Mouse (Mus musculus) neutrophil, adult 5-6 weeks (primary cell): Measurements from ENCODE around the gene Olfr832. TPM values are rescaled to one million over a fixed set of nuclear protein-coding genes. Genes with fewer than 3 reads are reported as not detected.
"Not testable (repeated sequence)": the region's sequence is repeated elsewhere in the genome, so short reads cannot be mapped to it uniquely, and the experiment has no call there.

Source experiments
- ATAC-seq: fragments of 151-379, 151-347 bp; 2 replicates; pipeline ENCODE4 v1.8.0; 2017; ENCODE audit warnings: mild to moderate bottlenecking, moderate TSS enrichment; ENCODE audit not compliant: insufficient number of reproducible peaks, poor library complexity, low FRiP score, severe bottlenecking; ENCODE audit errors: extremely low read depth
- total RNA-seq: library from RNA; stranded (forward); fragments of 200-1000 nt; gene quantifications from 2 replicates; pipeline ENCODE4 v1.2.3, GENCODE M21; 2017

The Olfr832 gene
- not detected in 2 replicates for total RNA-seq

GRCm38 (mm10) chr9:18936822-18937221 is at the start of gene Olfr832:
Olfr832 (plus strand) TSS chr9:18937122.
- ATAC-seq = not testable (repeated sequence)

- ATAC-seq = not testable (repeated sequence)
Observed at GRCm38 (mm10) chr9:18907699-18908098, 29.2 kb upstream of the Olfr832 start.

- ATAC-seq = not testable (repeated sequence)
Observed at GRCm38 (mm10) chr9:18927921-18928320, 9.0 kb upstream of the Olfr832 start.

GRCm38 (mm10) chr9:18962021-18962420 is 25.1 kb downstream of the Olfr832 start:
- no peak for ATAC-seq

- ATAC-seq = no peak
Observed at GRCm38 (mm10) chr9:18987690-18988089, 50.8 kb downstream of the Olfr832 start, which contains the start of gene Olfr834. Olfr834 (plus strand) TSS chr9:18987990.

Other genes starting within 250 kb of the Olfr832 start
- gene Olfr24, start 173.1 kb upstream of the Olfr832 start, total RNA-seq = 0.37 TPM in 1 of 2 replicates, not detected in the other
- gene Olfr828, start 117.6 kb upstream of the Olfr832 start, total RNA-seq = not detected in 2 replicates
- gene Olfr829, start 82.2 kb upstream of the Olfr832 start, total RNA-seq = not detected in 2 replicates
- 0.37 TPM in 1 of 2 replicates, not detected in the other for gene Olfr830, start 62.4 kb upstream of the Olfr832 start, total RNA-seq
- not detected in 2 replicates for gene Olfr834, start 50.9 kb downstream of the Olfr832 start, total RNA-seq
- gene Olfr835, start 95.6 kb downstream of the Olfr832 start, total RNA-seq = 0.23 TPM in 1 of 2 replicates, not detected in the other
- not detected in 2 replicates for gene Olfr836, start 183.3 kb downstream of the Olfr832 start, total RNA-seq
- 0.12 TPM in 1 of 2 replicates, not detected in the other for gene Olfr837, start 199.2 kb downstream of the Olfr832 start, total RNA-seq
- gene Olfr839-ps1, start 240.2 kb downstream of the Olfr832 start, total RNA-seq = under 0.01 and 0.12 TPM in 2 replicates